Mouse (Mus musculus) C2C12 (cell line): Measurements from ENCODE around the gene Btg3.

Experiments used
- CEBPB ChIP-seq: IDR thresholded peaks from one replicate; pipeline ENCODE4 v1.6.1; 2011; ENCODE audit warnings: low read depth, mild to moderate bottlenecking, control low read depth, moderate library complexity
- CTCF ChIP-seq: IDR thresholded peaks from one replicate; pipeline ENCODE4 v1.5.1; 2011; ENCODE audit not compliant: control insufficient read depth, insufficient read depth, insufficient read length
- FOSL1 ChIP-seq: IDR thresholded peaks from one replicate; pipeline ENCODE4 v1.8.0; 2011; ENCODE audit warnings: mild to moderate bottlenecking, low read length; ENCODE audit not compliant: poor library complexity, insufficient read depth, severe bottlenecking
- MAX ChIP-seq: IDR thresholded peaks from one replicate; pipeline ENCODE4 v1.6.1; 2011; ENCODE audit warnings: mild to moderate bottlenecking, control low read depth
- MYOD1 ChIP-seq: IDR thresholded peaks from one replicate; pipeline ENCODE4 v1.6.1; 2011; ENCODE audit warnings: low read depth; ENCODE audit not compliant: control insufficient read depth, insufficient read length
- MYOG ChIP-seq: IDR thresholded peaks from one replicate; pipeline ENCODE4 v1.6.1; 2011; ENCODE audit not compliant: control insufficient read depth, insufficient read length; ENCODE audit errors: extremely low read depth
- USF1 ChIP-seq: IDR thresholded peaks from one replicate; pipeline ENCODE4 v1.6.1; 2011; ENCODE audit warnings: low read depth, mild to moderate bottlenecking, control low read depth, moderate library complexity

DNA sequence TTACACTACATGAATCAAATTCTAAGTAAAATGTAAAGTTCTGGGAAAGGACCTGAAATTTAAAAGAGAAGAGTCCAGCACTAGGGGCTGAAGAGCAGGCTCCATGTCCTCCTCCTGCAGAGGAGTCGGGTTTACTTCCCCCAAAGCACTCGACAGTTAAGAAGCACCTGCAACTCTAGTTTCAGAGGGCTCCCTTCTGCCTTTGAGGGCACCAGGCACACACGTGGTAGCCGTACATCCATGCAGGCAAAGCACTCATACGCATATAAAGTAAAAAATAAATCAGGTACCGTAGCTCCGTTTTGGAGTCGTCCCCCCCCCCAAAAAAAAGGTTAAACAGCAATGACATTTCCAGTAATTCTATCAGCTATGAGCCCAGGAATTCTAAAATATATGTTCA is 3.2 kb downstream of the Btg3 start:
- TF ChIP-seq CTCF (no peak), MYOG (no peak), MYOD1 (no peak), USF1 (no peak), CEBPB (no peak), MAX (no peak), FOSL1 (no peak)
